Mouse (Mus musculus) embryonic fibroblast, embryonic 13.5 days (primary cell): Measurements from ENCODE around the gene Sik3.

Source experiments
- CTCF ChIP-seq: IDR thresholded peaks from 2 replicates; pipeline ENCODE4 v1.5.1; 2011; ENCODE audit warnings: mild to moderate bottlenecking, control low read depth, low read length, moderate library complexity, borderline replicate concordance; ENCODE audit not compliant: insufficient read depth
- POLR2A ChIP-seq: IDR thresholded peaks from 2 replicates; pipeline ENCODE4 v1.6.1; 2011; ENCODE audit warnings: low read depth, mild to moderate bottlenecking, control low read depth, low read length, moderate library complexity

DNA sequence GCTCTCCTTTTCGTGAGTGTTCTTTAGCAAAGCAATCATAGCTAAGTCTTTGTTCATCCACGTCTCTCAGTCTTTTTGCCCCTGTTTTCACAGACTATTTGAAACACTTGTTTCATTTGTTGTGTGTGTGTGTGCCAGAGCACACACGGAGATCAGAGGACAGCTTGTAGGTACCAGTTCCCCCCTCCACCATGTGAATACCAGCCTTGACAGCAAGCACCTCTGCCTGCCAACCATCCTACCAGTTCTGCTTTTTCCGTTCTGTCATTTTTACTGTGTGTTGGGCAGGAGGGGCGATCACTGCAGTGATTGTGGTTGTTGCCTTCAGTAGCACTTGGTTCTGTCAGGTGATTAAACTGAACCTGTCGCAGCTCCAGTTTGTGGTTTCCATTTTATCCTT lies 132.4 kb downstream of the Sik3 start:
- no peak for TF ChIP-seq CTCF
- TF ChIP-seq POLR2A = no peak
